Mouse (Mus musculus): ENCODE data around the gene Mast4. TPM values are rescaled to one million over a fixed set of nuclear protein-coding genes. Genes with fewer than 3 reads are reported as not detected.

Gene Mast4
- total RNA-seq, 2 experiments from 2014 or later, result 45.9 to 49.2 TPM

DNA sequence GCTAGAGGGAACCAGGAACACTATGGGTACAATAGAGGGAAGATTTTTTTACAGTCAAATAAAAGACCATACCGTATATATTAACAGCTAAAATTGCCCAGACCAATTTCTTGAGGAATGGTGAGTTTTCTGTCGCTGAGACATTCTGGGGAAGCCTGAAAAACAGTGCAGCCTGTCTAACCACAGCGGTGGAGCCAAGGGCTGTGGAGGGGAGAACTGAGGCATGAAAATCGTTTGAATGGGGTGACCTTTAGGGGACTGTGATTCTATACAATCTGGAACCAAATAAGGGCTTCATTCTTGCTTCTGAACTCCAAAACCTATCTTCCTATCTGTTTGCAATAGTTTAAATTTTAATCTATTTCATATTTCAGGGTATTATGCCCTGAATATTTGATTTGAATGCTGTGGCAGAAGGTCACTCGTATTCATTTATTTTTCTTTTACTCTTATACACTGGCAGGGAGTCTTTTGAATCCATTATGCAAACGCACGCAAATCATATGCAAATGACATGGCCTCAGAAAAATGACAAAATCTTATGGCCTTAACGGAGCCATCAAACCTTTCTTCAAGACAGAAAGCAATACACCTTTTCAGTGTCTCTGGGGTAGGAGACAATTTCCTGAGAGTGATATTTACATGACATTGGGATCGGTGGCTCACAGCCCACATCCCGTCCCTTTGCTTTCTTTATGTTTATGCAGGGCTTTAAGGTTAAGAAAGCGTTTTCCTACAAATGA is 642.7 kb downstream of the Mast4 start:
- no peak for DNase-seq
- intact Hi-C loops (cut with DNase I), result no loop called here

DNA sequence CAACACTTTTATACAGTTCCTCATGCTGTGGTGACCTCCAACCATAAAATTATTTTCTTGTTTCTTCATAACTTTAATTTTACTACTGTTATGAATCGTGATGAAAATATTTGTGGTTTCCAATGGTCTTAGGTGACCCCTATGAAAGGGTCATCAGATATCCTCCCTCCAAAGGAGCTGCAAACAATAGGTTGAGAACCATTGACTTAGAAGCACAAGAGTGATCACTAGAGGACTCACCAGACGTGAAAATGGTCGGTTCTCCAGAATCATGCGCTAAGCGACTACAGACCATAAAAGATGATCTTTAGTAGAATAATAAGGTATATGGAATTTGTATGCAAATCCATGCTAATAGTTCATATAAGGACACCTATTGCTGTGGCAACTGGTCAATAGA is 644.1 kb downstream of the Mast4 start:
- DNase-seq, result no peak
- intact Hi-C loops (cut with DNase I), result no loop called here

GRCm38 (mm10) chr13:102689201-102690090 is 644.9 kb downstream of the Mast4 start:
- no peak for DNase-seq
- intact Hi-C loops (cut with DNase I), result no loop called here

- DNase-seq, result no peak
Observed at GRCm38 (mm10) chr13:102688121-102688520, 646.2 kb downstream of the Mast4 start.

GRCm38 (mm10) chr13:102684890-102685289 is 649.4 kb downstream of the Mast4 start:
- intact Hi-C loops (cut with DNase I), result no loop called here
- no peak for DNase-seq

More at GRCm38 (mm10) chr13:102688121-102688520, 646.2 kb downstream of the Mast4 start:
- intact Hi-C loops (cut with DNase I), result no loop called here
